Mouse (Mus musculus): ENCODE results near the gene Angel1.

Angel1 gene

DNA sequence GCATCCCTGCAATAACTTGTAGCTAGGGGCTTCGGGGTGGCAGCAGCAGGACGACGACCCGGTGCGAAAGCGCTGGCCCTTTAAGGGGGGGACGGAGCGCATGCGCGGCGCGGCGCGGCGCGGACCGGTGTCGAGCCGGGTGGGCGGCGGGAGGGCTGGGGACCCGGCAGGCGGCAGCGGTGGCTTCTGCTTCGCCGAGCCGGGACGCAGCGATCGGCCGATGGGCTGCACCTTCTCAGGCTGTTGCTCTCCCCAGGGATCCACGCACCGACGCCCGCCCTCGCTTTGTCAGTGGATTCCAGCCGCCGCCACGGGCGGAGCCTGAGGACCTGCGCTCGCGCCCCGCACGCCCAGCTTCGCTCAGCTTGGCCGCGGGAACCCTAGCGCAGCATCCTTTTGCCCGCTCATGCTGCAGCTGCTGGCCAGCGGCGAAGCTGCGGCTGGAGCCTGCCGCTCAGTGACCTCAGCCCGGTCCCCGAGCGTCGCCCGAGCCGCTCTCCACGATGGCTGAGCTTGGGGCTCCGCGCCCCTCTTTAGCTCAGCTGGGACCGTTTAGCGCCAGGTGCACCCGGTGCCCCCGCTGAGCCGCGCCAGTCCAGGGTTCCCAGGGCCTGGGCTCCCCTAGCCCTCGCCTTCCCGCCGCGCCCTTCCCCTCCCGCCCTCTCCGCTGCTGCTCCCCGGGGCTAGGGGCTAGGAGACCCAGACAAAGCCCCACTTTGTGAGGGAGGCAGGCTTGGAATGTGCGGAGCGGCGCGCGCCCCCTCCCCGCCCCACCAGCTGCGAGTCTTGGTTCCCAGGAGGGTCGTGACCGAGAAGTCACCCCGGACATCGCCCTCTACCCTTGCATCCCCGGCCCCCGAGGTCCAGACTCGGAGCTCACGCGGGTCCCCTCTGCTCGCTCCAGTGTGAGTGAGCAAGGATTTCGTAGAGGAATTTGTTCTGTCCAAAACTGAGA lies 47.4 kb downstream of the Angel1 start, which contains the start of gene Vash1:
Vash1 (plus strand) TSS at position 110 of the 955 bp plus-strand sequence.
- peak; percentile 74 to 78 for DNase-seq

DNA sequence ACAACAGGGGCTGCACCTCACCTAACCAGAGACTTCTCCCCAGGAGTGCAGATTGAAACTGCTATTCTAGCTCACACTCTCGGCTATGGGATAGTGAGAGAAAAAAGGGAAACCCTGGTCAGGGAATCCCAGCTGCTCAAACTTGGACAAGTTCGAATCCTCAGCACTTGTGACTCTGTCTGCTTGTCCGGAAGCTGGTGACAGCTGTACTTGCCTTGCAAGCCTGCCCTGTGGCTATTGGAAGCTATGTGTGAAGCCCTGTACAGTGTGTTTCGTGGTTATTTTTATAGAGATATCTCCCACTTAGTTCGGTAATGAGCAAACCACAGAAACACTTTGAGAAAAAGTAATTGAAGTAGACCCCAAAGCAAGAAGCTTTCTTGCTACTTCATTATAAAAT lies 53.8 kb downstream of the Angel1 start:
- DNase-seq = no peak

DNA sequence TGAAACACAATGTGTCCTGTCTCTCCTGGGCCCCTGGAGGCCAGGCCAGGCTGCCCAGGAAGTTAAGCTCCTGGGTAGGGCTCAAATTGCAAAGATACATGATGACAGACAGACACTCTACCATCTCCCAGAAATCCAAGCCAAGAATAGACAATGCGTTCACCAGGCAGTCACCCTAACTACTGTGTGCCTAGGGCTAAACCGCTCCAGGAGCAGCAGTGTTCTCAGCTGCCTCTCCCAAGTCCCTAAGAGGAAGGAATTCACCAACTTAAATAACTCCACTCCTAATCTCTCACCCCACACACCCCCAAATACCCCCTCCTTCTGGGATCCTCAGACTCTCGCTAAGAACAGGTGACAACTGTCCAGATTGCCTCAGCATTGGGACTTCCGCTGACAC lies 54.2 kb downstream of the Angel1 start:
- no peak for DNase-seq

DNA sequence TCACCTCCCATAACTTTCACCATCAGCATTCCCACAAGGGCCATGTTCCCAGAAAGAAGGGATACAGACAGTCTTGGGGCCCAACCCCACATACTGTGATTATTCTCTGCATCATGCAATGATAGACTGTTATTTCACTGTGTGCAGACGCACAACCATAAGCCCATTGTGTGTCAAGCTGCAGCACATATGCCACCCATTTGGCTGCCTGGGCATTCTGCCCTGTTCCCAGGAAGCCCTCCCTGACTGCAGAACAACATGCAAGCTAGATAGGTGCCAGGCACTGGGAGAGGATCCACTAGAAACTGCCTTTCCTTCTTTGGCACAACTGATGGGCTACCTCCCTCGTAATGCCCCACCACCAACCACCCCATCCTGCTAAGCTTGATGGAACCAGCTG lies 57.9 kb downstream of the Angel1 start:
- no peak for DNase-seq

DNA sequence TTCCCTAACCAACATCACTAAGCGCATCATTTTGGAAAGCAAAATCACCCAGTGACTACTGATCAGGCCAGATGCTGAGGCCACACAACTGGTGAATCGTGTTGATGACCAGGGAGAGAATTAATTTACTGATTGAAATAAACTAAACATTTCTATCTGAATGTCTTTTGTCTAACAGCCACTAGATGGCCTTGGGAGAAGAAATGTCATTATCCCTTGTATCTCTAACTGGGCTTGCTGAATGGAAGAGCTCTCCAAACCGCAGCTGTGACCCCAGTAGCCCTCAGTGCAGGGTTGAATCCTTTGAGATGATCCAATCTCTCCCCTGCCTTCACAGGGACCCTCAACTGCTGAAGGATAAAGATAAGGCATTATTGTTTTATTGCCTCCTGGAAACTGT lies 60.6 kb downstream of the Angel1 start:
- no peak for DNase-seq

DNA sequence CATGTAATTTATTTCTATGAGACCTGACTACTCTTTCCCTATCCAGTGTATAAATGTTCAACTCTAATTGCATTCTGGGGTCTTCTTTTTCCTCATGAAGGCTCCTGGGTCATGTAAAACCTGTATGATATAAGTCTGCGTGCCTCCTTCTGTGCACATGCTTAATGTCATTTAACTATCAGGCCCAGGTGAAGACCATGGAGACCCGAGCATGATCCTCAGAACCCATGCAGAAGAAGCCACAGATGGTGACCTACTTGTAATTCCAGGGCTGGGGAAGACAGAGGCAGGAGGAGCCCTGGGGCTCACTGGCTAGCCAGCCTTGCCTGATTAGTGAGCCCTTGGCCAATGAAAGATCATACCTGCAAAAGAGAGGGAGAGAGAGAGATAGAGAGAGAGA lies 65.8 kb downstream of the Angel1 start:
- DNase-seq = no peak

DNA sequence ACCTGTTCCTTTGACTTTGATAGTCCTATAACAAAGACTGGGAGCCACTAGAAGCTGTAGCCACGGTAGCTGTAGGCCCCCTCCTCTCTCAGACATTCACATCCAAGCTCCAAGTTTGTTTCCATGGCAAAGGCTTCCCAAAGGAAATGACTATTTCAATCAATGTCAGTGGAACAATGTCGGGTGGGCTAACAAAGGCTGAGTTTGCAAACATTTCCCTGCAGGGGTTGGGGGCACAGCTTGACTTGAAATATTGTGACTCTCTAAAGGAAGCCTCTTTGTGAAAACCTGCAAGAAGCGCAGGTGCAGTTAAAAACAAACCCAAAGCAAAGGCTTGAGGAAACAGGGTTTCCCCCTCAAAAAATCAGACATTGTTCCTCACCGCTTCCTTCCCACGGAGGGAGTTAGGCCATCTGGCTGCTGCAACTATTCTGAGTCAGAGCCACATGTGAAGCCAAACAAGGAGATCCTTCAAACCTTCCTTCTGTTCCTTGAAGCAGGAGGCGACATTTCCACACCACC lies 66.8 kb downstream of the Angel1 start:
- peak in 1 of 2 experiments; percentile 10 for DNase-seq

DNA sequence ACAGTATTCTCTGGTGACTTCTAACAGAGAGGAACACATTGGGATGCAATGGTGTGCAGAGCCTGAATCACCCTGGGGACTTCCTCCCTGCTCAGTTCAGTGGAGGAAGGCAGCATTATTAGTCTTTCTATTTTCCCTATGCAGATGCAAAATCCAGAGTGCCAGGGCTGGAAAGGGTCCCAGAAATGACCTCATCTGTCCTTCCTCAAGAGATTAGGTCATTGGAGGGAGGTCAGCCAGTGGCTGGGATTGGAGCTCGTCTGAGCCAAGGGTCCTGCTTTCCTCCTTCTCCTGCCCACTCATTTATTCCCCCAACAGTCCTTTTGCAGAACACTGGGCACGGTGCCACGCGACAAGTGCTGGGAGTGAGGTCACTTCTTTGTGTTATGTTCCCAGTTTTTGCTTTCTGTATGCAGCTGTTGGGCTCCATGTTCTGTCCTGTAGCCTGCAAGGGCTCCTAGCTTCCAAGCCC lies 73.7 kb downstream of the Angel1 start:
- peak; percentile 89 to 92 for DNase-seq

DNA sequence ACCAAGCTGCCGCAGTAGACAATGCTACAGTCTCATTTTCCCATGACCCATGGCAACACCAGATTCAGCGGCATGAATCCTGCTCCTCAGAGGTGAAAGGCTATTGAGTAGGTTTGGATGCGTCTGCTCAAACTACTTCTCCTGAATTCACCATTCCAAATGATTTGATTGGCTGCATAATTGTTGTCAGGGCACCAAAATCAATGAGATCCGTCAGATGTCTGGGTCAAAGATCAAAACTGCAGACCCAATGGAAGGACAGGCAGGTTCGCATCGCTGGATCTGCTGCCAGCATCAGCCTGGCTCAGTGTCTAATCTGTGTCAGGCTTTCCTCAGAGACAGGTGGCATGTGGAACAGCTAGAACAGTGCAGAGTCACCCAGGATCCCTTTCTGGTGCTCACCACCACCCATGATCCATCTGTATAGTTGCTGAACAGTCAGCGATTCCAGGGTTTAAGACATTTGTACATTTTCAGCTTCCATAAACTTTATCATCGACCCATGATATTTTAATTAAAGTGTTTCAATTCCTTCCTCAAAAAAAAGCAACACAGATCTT lies 74.9 kb downstream of the Angel1 start:
- DNase-seq = no peak
